Comparison of ENCODE assay signal across 31 mouse cellular contexts in the genomic region with DNA sequence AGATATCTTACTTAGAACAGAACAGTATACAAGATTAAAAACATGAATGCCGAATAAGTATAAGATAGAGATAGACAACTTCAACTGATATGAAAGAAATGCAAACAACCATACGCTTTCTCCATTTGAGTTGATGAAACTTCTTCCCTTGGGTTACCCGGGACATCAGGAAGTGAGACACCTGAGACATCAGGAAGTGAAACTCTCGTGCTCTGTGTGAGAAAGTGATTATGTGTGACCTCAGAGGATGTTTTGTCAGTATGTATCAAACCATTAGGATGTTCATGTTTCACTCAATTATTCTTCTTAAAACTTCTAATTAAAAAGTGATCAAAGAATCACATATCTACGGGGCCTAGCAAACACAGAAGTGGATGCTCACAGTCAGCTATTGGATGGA.
A peak's percentile ranks its signal among the peaks of the same experiment; 100 is the strongest.
DNase-seq lines count a peak whose midpoint lies in the region; ATAC-seq and TF ChIP-seq lines count a peak whose summit lies in the region.
"Had no signal": no experiment of that assay in that cellular context is flagged by ENCODE, and none has a peak within 500 bp of the region (broad histone marks: within the 10 kb centered on the region; RNA-seq: fewer than 3 reads in every experiment).

No protein-coding gene starts in this region.

- peak; percentile 47 to 69 for DNase-seq in spleen, adult 2 months (ENCODE audit: low read depth in 1 of 2, low spot score in 2 of 2)
- no peak for DNase-seq in spleen, postnatal 10 days (ENCODE audit: low spot score in 2 of 2)
- peak; percentile 60 for DNase-seq in CH12.LX (ENCODE audit: extremely low read depth)
- DNase-seq in induced T-regulatory cell, adult 2 months (ENCODE audit: low read depth) = peak; percentile 52
- no peak for DNase-seq in cerebellum, adult 2 months
- no peak for DNase-seq in cerebellum, postnatal 10 days
- DNase-seq: adrenal gland, adult 2 months; adrenal gland, postnatal 36 days; cerebellum, adult 8-10 months; cerebellum, postnatal 36 days; embryo, embryonic 11 days; gastrocnemius, postnatal 10 days; heart, adult 11 months; kidney, adult 11 months; kidney, postnatal 25 days; lung, adult 18-20 months; lung, postnatal 4 days; midbrain, embryonic 14.5 days; right cerebral cortex, adult 18-20 months; thymus, adult 2 months; thymus, postnatal 36 days had no signal

- peak overlapping the region; percentile 82; the same call in 1 of the 2 replicates for H3K4me2 ChIP-seq in CH12.LX (ENCODE audit: insufficient read depth, low read depth, poor library complexity, severe bottlenecking)
- H3K4me2 ChIP-seq in forebrain, embryonic 13.5 days = no peak overlapping the region
- H3K4me2 ChIP-seq: embryonic facial prominence, embryonic 12.5 days; forebrain, embryonic 15.5 days; heart, embryonic 15.5 days; kidney, embryonic 15.5 days; limb, embryonic 13.5 days; liver, embryonic 12.5 days had no signal

- dilution Hi-C loops in CH12.LX (cut with MboI; ENCODE audit: extremely low pct_ligation_motif_present, extremely low pct_unique_long_range_greater_than_20kb, low sequenced_read_pairs) = no loop called here

- H3K4me3 ChIP-seq in spleen, adult 2 months (ENCODE audit: extremely low read depth, insufficient read depth, insufficient read length) = no peak overlapping the region
- H3K4me3 ChIP-seq in CH12.LX (replicated peaks in 1 of 3; ENCODE audit: low read depth in 2 of 3, low read length in 2 of 3, poor library complexity in 1 of 3) = no peak overlapping the region
- no peak overlapping the region for H3K4me3 ChIP-seq in cerebellum, adult 2 months (replicated peaks; ENCODE audit: insufficient read depth, low read depth, low read length)
- H3K4me3 ChIP-seq in forebrain, embryonic 13.5 days = no peak overlapping the region
- H3K4me3 ChIP-seq: embryonic facial prominence, embryonic 12.5 days; forebrain, embryonic 15.5 days; heart, embryonic 10.5 days; heart, embryonic 15.5 days; kidney, embryonic 15.5 days; limb, embryonic 13.5 days; liver, embryonic 12.5 days had no signal

- peaks cover 28% of the 10 kb centered on the region for H3K4me1 ChIP-seq in spleen, adult 2 months (ENCODE audit: control insufficient read depth, insufficient read depth, insufficient read length)
- H3K4me1 ChIP-seq in CH12.LX (ENCODE audit: control insufficient read depth in 1 of 2, insufficient read depth in 2 of 2) = peaks cover 25 to 55% of the 10 kb centered on the region in 2 experiments
- peaks cover 5% of the 10 kb centered on the region; the same call in 1 of the 2 replicates for H3K4me1 ChIP-seq in cerebellum, adult 2 months (ENCODE audit: control insufficient read depth, insufficient read depth, low read length)
- H3K4me1 ChIP-seq in forebrain, embryonic 13.5 days = peaks cover 11% of the 10 kb centered on the region
- H3K4me1 ChIP-seq: forebrain, embryonic 15.5 days; liver, embryonic 12.5 days had no signal

- H3K27me3 ChIP-seq in spleen, adult 2 months (ENCODE audit: control insufficient read depth, insufficient read depth, low read length) = no peaks in the 10 kb centered on the region
- no peaks in the 10 kb centered on the region for H3K27me3 ChIP-seq in CH12.LX (replicated peaks)
- no peaks in the 10 kb centered on the region for H3K27me3 ChIP-seq in cerebellum, adult 2 months (ENCODE audit: control insufficient read depth, insufficient read depth, low read length)
- H3K27me3 ChIP-seq in forebrain, embryonic 13.5 days = no peaks in the 10 kb centered on the region
- H3K27me3 ChIP-seq: embryonic facial prominence, embryonic 12.5 days; forebrain, embryonic 15.5 days; heart, embryonic 15.5 days; kidney, embryonic 15.5 days; limb, embryonic 13.5 days; liver, embryonic 12.5 days had no signal

- ATAC-seq in neutrophil, adult 5-6 weeks (ENCODE audit: extremely low read depth, insufficient number of reproducible peaks, low FRiP score, poor library complexity, severe bottlenecking) = peak; percentile 77
- no peak for ATAC-seq in forebrain, embryonic 13.5 days
- ATAC-seq: forebrain, embryonic 15.5 days; liver, embryonic 12.5 days; lung, postnatal 0 days had no signal

- no peak overlapping the region; the same call in 1 of the 2 replicates for H3K27ac ChIP-seq in spleen, adult 2 months (ENCODE audit: insufficient read depth, low read length)
- no peak overlapping the region for H3K27ac ChIP-seq in CH12.LX (ENCODE audit: insufficient read depth, low read depth)
- no peak overlapping the region for H3K27ac ChIP-seq in cerebellum, adult 2 months (ENCODE audit: insufficient read depth, low read length)
- no peak overlapping the region for H3K27ac ChIP-seq in forebrain, embryonic 13.5 days
- H3K27ac ChIP-seq: embryonic facial prominence, embryonic 12.5 days; forebrain, embryonic 15.5 days; heart, embryonic 10.5 days; heart, embryonic 15.5 days; kidney, embryonic 15.5 days; limb, embryonic 13.5 days; liver, embryonic 12.5 days had no signal

- TF ChIP-seq CTCF in spleen, adult 2 months (IDR thresholded peaks at IDR 0.05; ENCODE audit: extremely low read depth, insufficient read depth, insufficient read length, insufficient replicate concordance) = no peak
- TF ChIP-seq CTCF in CH12.LX (conservative IDR thresholded peaks at IDR 0.05 in 1 of 2, IDR thresholded peaks at IDR 0.05 in 1 of 2; ENCODE audit: low read depth in 2 of 2, low read length in 2 of 2) = no peak
- TF ChIP-seq CTCF in cerebellum, adult 2 months (IDR thresholded peaks at IDR 0.05; ENCODE audit: borderline replicate concordance, insufficient read depth, low read depth, low read length) = no peak

- no peaks in the 10 kb centered on the region for H3K36me3 ChIP-seq in spleen, adult 2 months (ENCODE audit: control insufficient read depth, insufficient read depth, low read length)
- H3K36me3 ChIP-seq in CH12.LX (replicated peaks in 1 of 2; ENCODE audit: control insufficient read depth in 1 of 2, insufficient read depth in 1 of 2, low read length in 1 of 2) = peaks cover 0 to 2% of the 10 kb centered on the region in 2 experiments
- no peaks in the 10 kb centered on the region for H3K36me3 ChIP-seq in forebrain, embryonic 13.5 days (ENCODE audit: poor library complexity, severe bottlenecking)
- H3K36me3 ChIP-seq: embryonic facial prominence, embryonic 12.5 days; forebrain, embryonic 15.5 days; heart, embryonic 10.5 days; heart, embryonic 15.5 days; kidney, embryonic 15.5 days; limb, embryonic 13.5 days; liver, embryonic 12.5 days had no signal

- no peak for TF ChIP-seq RAD21 in CH12.LX (IDR thresholded peaks at IDR 0.05; ENCODE audit: low read depth, low read length)

- in situ Hi-C loops in CH12.LX (cut with MboI; ENCODE audit: low pct_ligation_motif_present, low pct_unique_long_range_greater_than_20kb, low sequenced_read_pairs) = loop anchor here (5.0 to 10.0 kb wide), 2 partner anchors 38 to 160 kb away; no protein-coding TSS in a partner anchor

- no peaks in the 10 kb centered on the region; the same call in 1 of the 2 replicates for H3K79me2 ChIP-seq in CH12.LX (replicated peaks; ENCODE audit: control insufficient read depth, extremely low read depth, insufficient read depth, poor library complexity, severe bottlenecking)

- TF ChIP-seq EP300 in CH12.LX (IDR thresholded peaks at IDR 0.05; ENCODE audit: low read length) = peak; percentile 89

- H3K9me3 ChIP-seq in CH12.LX (replicated peaks; ENCODE audit: low read length) = no peaks in the 10 kb centered on the region
- no peaks in the 10 kb centered on the region for H3K9me3 ChIP-seq in forebrain, embryonic 13.5 days (replicated peaks)
- H3K9me3 ChIP-seq: embryonic facial prominence, embryonic 12.5 days; forebrain, embryonic 15.5 days; heart, embryonic 10.5 days; heart, embryonic 15.5 days; kidney, embryonic 15.5 days; limb, embryonic 13.5 days; liver, embryonic 12.5 days had no signal

- WGBS in spleen, adult 2 months = 47% methylated on average over 5 of the region's 5 CpGs
- 97% methylated on average over 5 of the region's 5 CpGs for WGBS in cerebellum, adult 2 months
- WGBS in forebrain, embryonic 13.5 days = 91% methylated on average over 5 of the region's 5 CpGs

- TF ChIP-seq POLR2A in spleen, adult 2 months (IDR thresholded peaks at IDR 0.05; ENCODE audit: low read depth, low read length) = no peak
- no peak for TF ChIP-seq POLR2A in CH12.LX (IDR thresholded peaks at IDR 0.05; ENCODE audit: low read depth, low read length)
- TF ChIP-seq POLR2A in cerebellum, adult 2 months (IDR thresholded peaks at IDR 0.05; ENCODE audit: borderline replicate concordance, insufficient read depth, low read length) = no peak

- H3K9ac ChIP-seq in CH12.LX (ENCODE audit: insufficient read depth, low read depth) = no peak overlapping the region
- no peak overlapping the region for H3K9ac ChIP-seq in forebrain, embryonic 13.5 days
- H3K9ac ChIP-seq: embryonic facial prominence, embryonic 12.5 days; forebrain, embryonic 15.5 days; heart, embryonic 15.5 days; kidney, embryonic 15.5 days; limb, embryonic 13.5 days; liver, embryonic 12.5 days had no signal

TF ChIP-seq in CH12.LX, 34 proteins besides CTCF, POLR2A, EP300 and RAD21:
- TF ChIP-seq JUND (conservative IDR thresholded peaks at IDR 0.05; ENCODE audit: low read depth, low read length) (peak; percentile 72), ZKSCAN1 (IDR thresholded peaks at IDR 0.05; ENCODE audit: borderline replicate concordance, low read depth, low read length) (no peak), BHLHE40 (IDR thresholded peaks at IDR 0.05; ENCODE audit: low read depth, low read length) (peak; percentile 98), TCF12 (IDR thresholded peaks at IDR 0.05; ENCODE audit: low read depth, low read length) (peak; percentile 44), CHD2 (IDR thresholded peaks at IDR 0.05; ENCODE audit: low read length) (peak; percentile 87), ETS1 (conservative IDR thresholded peaks at IDR 0.05; ENCODE audit: low read depth, low read length) (peak; percentile 88), KAT2A (IDR thresholded peaks at IDR 0.05; ENCODE audit: insufficient replicate concordance, low read length) (no peak), MAZ (IDR thresholded peaks at IDR 0.05; ENCODE audit: low read depth, low read length) (no peak), USF2 (conservative IDR thresholded peaks at IDR 0.05; ENCODE audit: low read depth, low read length) (no peak), JUN (IDR thresholded peaks at IDR 0.05; ENCODE audit: insufficient read depth, low read depth, low read length) (peak; percentile 25; the same call in 1 of the 2 replicates), NELFE (IDR thresholded peaks at IDR 0.05; ENCODE audit: low read depth, low read length) (no peak), IRF4 (IDR thresholded peaks at IDR 0.05; ENCODE audit: low read depth, low read length) (peak; percentile 91), E2F4 (IDR thresholded peaks at IDR 0.05; ENCODE audit: insufficient replicate concordance, low read depth, low read length) (no peak), ELF1 (IDR thresholded peaks at IDR 0.05; ENCODE audit: low read depth, low read length) (peak; percentile 70), RCOR1 (conservative IDR thresholded peaks at IDR 0.05; ENCODE audit: low read depth, low read length) (no peak; the same call in 1 of the 2 replicates), UBTF (IDR thresholded peaks at IDR 0.05; ENCODE audit: low read depth, low read length) (no peak), MEF2A (IDR thresholded peaks at IDR 0.05; ENCODE audit: borderline replicate concordance, low read depth, low read length) (peak; percentile 18; the same call in 1 of the 2 replicates)

Comparison
In these comparisons a context has a peak if more than half of its experiments do, and no peak if none do; other contexts are left out.
1. DNase-seq: peak in spleen, adult 2 months (2 of 2), CH12.LX (single experiment) and induced T-regulatory cell, adult 2 months (single experiment); none in spleen, postnatal 10 days (0 of 2), cerebellum, adult 2 months (0 of 2) and cerebellum, postnatal 10 days (0 of 2).